Mouse (Mus musculus) spleen, postnatal 10 days (tissue): ENCODE measurements around the gene Rbms1.
"Not testable (repeated sequence)": the region's sequence is repeated elsewhere in the genome, so short reads cannot be mapped to it uniquely, and the experiment has no call there.

Source experiments
- DNase-seq, 2 experiments: peaks; one replicate each; pipeline ENCODE4 v3.0.0; 2021 to 2022; ENCODE audit warnings: low spot score in 2 of 2

The Rbms1 gene

GRCm38 (mm10) chr2:60847984-60848383, 115.0 kb downstream of the Rbms1 start:
- DNase-seq, result no peak

- DNase-seq, result no peak
These were observed 117.6 kb downstream of the Rbms1 start for GRCm38 (mm10) chr2:60845316-60845894.

- DNase-seq, result no peak
These were observed 118.7 kb downstream of the Rbms1 start for GRCm38 (mm10) chr2:60844259-60844658.

- DNase-seq, result no peak
These were observed 119.4 kb downstream of the Rbms1 start for GRCm38 (mm10) chr2:60843633-60844032.

GRCm38 (mm10) chr2:60842976-60843375, 120.0 kb downstream of the Rbms1 start:
- peak in 1 of 2 experiments; percentile 21 for DNase-seq

- DNase-seq, result no peak
These were observed 122.1 kb downstream of the Rbms1 start for GRCm38 (mm10) chr2:60840922-60841321.

GRCm38 (mm10) chr2:60839498-60839897, 123.5 kb downstream of the Rbms1 start:
- no peak for DNase-seq

- no peak for DNase-seq
These were observed 124.1 kb downstream of the Rbms1 start for GRCm38 (mm10) chr2:60838856-60839255.

- no peak for DNase-seq
These were observed 125.4 kb downstream of the Rbms1 start for GRCm38 (mm10) chr2:60837616-60838015.

- no peak for DNase-seq
These were observed 126.8 kb downstream of the Rbms1 start for GRCm38 (mm10) chr2:60836237-60836636.

- DNase-seq, result no peak
These were observed 128.7 kb downstream of the Rbms1 start for GRCm38 (mm10) chr2:60834293-60834692.

- no peak for DNase-seq
These were observed 130.7 kb downstream of the Rbms1 start for GRCm38 (mm10) chr2:60832254-60832653.

- not testable (repeated sequence) for DNase-seq
These were observed 132.5 kb downstream of the Rbms1 start for GRCm38 (mm10) chr2:60830464-60830863.

- no peak for DNase-seq
These were observed 134.0 kb downstream of the Rbms1 start for GRCm38 (mm10) chr2:60828908-60829462.

- no peak for DNase-seq
These were observed 135.9 kb downstream of the Rbms1 start for GRCm38 (mm10) chr2:60827152-60827428.

- no peak for DNase-seq
These were observed 136.4 kb downstream of the Rbms1 start for GRCm38 (mm10) chr2:60826406-60827151.

GRCm38 (mm10) chr2:60825690-60826089, 137.3 kb downstream of the Rbms1 start:
- no peak for DNase-seq

- DNase-seq, result no peak
These were observed 141.4 kb downstream of the Rbms1 start for GRCm38 (mm10) chr2:60821635-60822034.

GRCm38 (mm10) chr2:60818632-60819031, 144.4 kb downstream of the Rbms1 start:
- no peak for DNase-seq

- no peak for DNase-seq
These were observed 146.7 kb downstream of the Rbms1 start for GRCm38 (mm10) chr2:60816307-60816706.

GRCm38 (mm10) chr2:60814788-60815187, 148.2 kb downstream of the Rbms1 start:
- DNase-seq, result no peak

GRCm38 (mm10) chr2:60812949-60813348, 150.0 kb downstream of the Rbms1 start:
- no peak for DNase-seq

GRCm38 (mm10) chr2:60810617-60811016, 152.4 kb downstream of the Rbms1 start:
- peak in 1 of 2 experiments; percentile 39 for DNase-seq
